Mouse (Mus musculus) olfactory bulb, adult 2 months (tissue): ENCODE results near the gene Aacs.

Experiments used
- CTCF ChIP-seq: fragments of 200-500 bp; IDR thresholded peaks from 2 replicates; pipeline ENCODE4 v1.5.1; 2012; ENCODE audit warnings: low read depth, mild to moderate bottlenecking, low read length, moderate library complexity; ENCODE audit not compliant: insufficient read depth
- POLR2A ChIP-seq: fragments of 200-500 bp; IDR thresholded peaks from 2 replicates; pipeline ENCODE4 v1.6.1; 2012; ENCODE audit warnings: mild to moderate bottlenecking, low read depth, low read length, moderate library complexity; ENCODE audit not compliant: insufficient read depth

GRCm38 (mm10) chr5:125466483-125466882 is 9.1 kb upstream of the Aacs start:
- TF ChIP-seq POLR2A: no peak
- TF ChIP-seq CTCF: no peak
